Mouse (Mus musculus) MEL (cell line): Measurements from ENCODE around the gene Itgb2.

Source experiments
- CTCF ChIP-seq, 3 experiments: IDR thresholded peaks in 2 of 3; conservative IDR thresholded peaks in 1 of 3; 2 replicates each; pipeline ENCODE4 v1.5.1; 2011 to 2012; ENCODE audit warnings: low read length in 3 of 3, low read depth in 2 of 3, mild to moderate bottlenecking in 2 of 3, improper control_type of control experiment in 1 of 3, inconsistent platforms in 1 of 3, mixed read lengths in 1 of 3, moderate library complexity in 1 of 3; ENCODE audit not compliant: control insufficient read depth in 1 of 3, insufficient read depth in 1 of 3, poor library complexity in 1 of 3, severe bottlenecking in 1 of 3
- USF1 ChIP-seq: IDR thresholded peaks from 2 replicates; pipeline ENCODE4 v1.6.1; 2014; ENCODE audit warnings: low read depth, mild to moderate bottlenecking, inconsistent platforms, low read length, improper control_type of control experiment, moderate library complexity

DNA sequence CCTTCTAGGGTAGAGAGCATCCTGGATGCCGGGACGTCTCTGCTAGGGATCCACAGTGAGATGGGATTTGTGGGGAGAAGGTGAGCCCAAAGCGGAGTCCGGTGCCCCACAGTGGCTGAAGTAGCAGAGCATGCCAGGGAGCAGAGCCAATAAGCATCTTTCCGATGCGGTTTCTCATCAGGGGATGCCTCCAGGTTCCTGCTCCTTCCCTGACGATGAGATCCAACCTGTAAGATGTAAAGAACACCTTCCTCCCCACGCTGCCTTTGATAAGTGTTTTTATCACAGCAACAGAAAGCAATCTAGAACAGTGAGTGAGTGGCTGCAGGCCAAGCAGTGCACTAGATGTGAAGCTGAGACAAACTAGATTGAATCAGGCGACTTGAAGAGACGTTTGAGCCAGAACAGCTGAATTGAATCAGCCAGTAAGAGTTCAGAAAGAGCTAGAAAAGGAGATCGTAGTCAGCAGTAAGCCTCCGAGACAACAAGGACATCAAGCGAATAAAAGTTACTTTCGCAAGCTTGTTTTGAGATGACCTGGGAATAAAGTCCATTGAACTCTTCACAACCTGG lies 13.6 kb upstream of the Itgb2 start:
- TF ChIP-seq CTCF (IDR thresholded peaks at IDR 0.05 in 2 of 3, conservative IDR thresholded peaks at IDR 0.05 in 1 of 3; ENCODE audit: control insufficient read depth in 1 of 3, insufficient read depth in 1 of 3, low read depth in 2 of 3, low read length in 3 of 3, poor library complexity in 1 of 3, severe bottlenecking in 1 of 3), result 0 out of 6 replicates have a peak, but pooled peaks of 1 of the 3 experiments have one; percentile 4
- no peak for TF ChIP-seq USF1
